Comparison of ENCODE assay signal across 20 mouse cellular contexts in genomic region chr7:123344079-123344780, GRCm38 (mm10). TPM values are rescaled to one million over a fixed set of nuclear protein-coding genes. Genes with fewer than 3 reads are reported as not detected.
A peak's percentile ranks its signal among the peaks of the same experiment; 100 is the strongest.
DNase-seq lines count a peak whose midpoint lies in the region; ATAC-seq and TF ChIP-seq lines count a peak whose summit lies in the region.
"Had no signal": no experiment of that assay in that cellular context is flagged by ENCODE, and none has a peak within 500 bp of the region (broad histone marks: within the 10 kb centered on the region; RNA-seq: fewer than 3 reads in every experiment).

No protein-coding gene starts in this region.

- TF ChIP-seq CTCF in MEL (IDR thresholded peaks at IDR 0.05 in 2 of 3, conservative IDR thresholded peaks at IDR 0.05 in 1 of 3; ENCODE audit: control insufficient read depth in 1 of 3, insufficient read depth in 1 of 3, low read depth in 2 of 3, low read length in 3 of 3, poor library complexity in 1 of 3, severe bottlenecking in 1 of 3) = no peak
- TF ChIP-seq CTCF in small intestine, adult 2 months (IDR thresholded peaks at IDR 0.05; ENCODE audit: extremely low read depth, insufficient read length, insufficient replicate concordance, low read depth, low read length) = no peak

- H3K4me1 ChIP-seq in heart, embryonic 16.5 days (ENCODE audit: control insufficient read depth, insufficient read depth, low read length) = peaks cover 35% of the 10 kb centered on the region
- peaks cover 50% of the 10 kb centered on the region for H3K4me1 ChIP-seq in heart, embryonic 10.5 days
- no peaks in the 10 kb centered on the region for H3K4me1 ChIP-seq in MEL (ENCODE audit: control insufficient read depth in 1 of 2, insufficient read depth in 2 of 2, low read length in 2 of 2)
- peaks cover 31% of the 10 kb centered on the region for H3K4me1 ChIP-seq in intestine, embryonic 16.5 days (ENCODE audit: control insufficient read depth, insufficient read depth, low read length)
- H3K4me1 ChIP-seq in small intestine, adult 2 months (ENCODE audit: control insufficient read depth, insufficient read depth, insufficient read length, low read length) = peaks cover 27% of the 10 kb centered on the region
- H3K4me1 ChIP-seq in hindbrain, embryonic 11.5 days (replicated peaks; ENCODE audit: control insufficient read depth, insufficient read depth, low read length) = 0 out of 2 replicates have a peak, but pooled peaks cover 2% of the 10 kb centered on the region
- H3K4me1 ChIP-seq in kidney, embryonic 15.5 days = peaks cover 43% of the 10 kb centered on the region
- no peaks in the 10 kb centered on the region for H3K4me1 ChIP-seq in hindbrain, embryonic 16.5 days (ENCODE audit: control insufficient read depth, insufficient read depth, low read depth, low read length)

- H3K79me2 ChIP-seq in MEL (ENCODE audit: control insufficient read depth, insufficient read depth, low read length, poor library complexity) = peaks cover 1% of the 10 kb centered on the region; the same call in 1 of the 2 replicates

- no peak overlapping the region for H3K4me2 ChIP-seq in heart, embryonic 16.5 days (ENCODE audit: low read depth, low read length)
- 0 out of 2 replicates have a peak overlapping the region, but pooled peaks have one; percentile 5 for H3K4me2 ChIP-seq in intestine, embryonic 16.5 days (ENCODE audit: low read depth, low read length)
- H3K4me2 ChIP-seq in hindbrain, embryonic 11.5 days (replicated peaks; ENCODE audit: low read depth, low read length) = no peak overlapping the region
- no peak overlapping the region for H3K4me2 ChIP-seq in kidney, embryonic 15.5 days
- H3K4me2 ChIP-seq in hindbrain, embryonic 16.5 days (ENCODE audit: low read length) = no peak overlapping the region
- H3K4me2 ChIP-seq: embryonic facial prominence, embryonic 13.5 days; forebrain, embryonic 12.5 days; heart, embryonic 13.5 days; hindbrain, embryonic 14.5 days had no signal

- no peak overlapping the region for H3K9ac ChIP-seq in heart, embryonic 16.5 days (ENCODE audit: low read length)
- no peak overlapping the region for H3K9ac ChIP-seq in MEL (ENCODE audit: control insufficient read depth, low read depth, low read length, poor library complexity, severe bottlenecking)
- no peak overlapping the region for H3K9ac ChIP-seq in intestine, embryonic 16.5 days (ENCODE audit: low read depth, low read length)
- no peak overlapping the region for H3K9ac ChIP-seq in hindbrain, embryonic 11.5 days (ENCODE audit: low read depth, low read length)
- H3K9ac ChIP-seq in kidney, embryonic 15.5 days = no peak overlapping the region
- H3K9ac ChIP-seq in hindbrain, embryonic 16.5 days (ENCODE audit: low read depth, low read length) = no peak overlapping the region
- H3K9ac ChIP-seq: embryonic facial prominence, embryonic 13.5 days; forebrain, embryonic 12.5 days; heart, embryonic 13.5 days; hindbrain, embryonic 14.5 days had no signal

- no peak for TF ChIP-seq RAD21 in MEL (IDR thresholded peaks at IDR 0.05; ENCODE audit: low read depth, low read length)

- no peak for TF ChIP-seq POLR2A in MEL (IDR thresholded peaks at IDR 0.05; ENCODE audit: control insufficient read depth in 1 of 2, insufficient read depth in 1 of 2, low read depth in 1 of 2, low read length in 2 of 2, poor library complexity in 1 of 2)
- TF ChIP-seq POLR2A in small intestine, adult 2 months (IDR thresholded peaks at IDR 0.05; ENCODE audit: low read depth, low read length) = no peak

- ATAC-seq in heart, embryonic 16.5 days (replicated peaks; ENCODE audit: extremely low read depth, insufficient read depth, low FRiP score) = 0 out of 2 replicates have a peak, but pooled peaks have one; percentile 12
- ATAC-seq in intestine, embryonic 16.5 days = peak; percentile 66
- no peak for ATAC-seq in hindbrain, embryonic 11.5 days (ENCODE audit: low FRiP score)
- no peak for ATAC-seq in kidney, embryonic 15.5 days (replicated peaks; ENCODE audit: low FRiP score)
- no peak for ATAC-seq in hindbrain, embryonic 16.5 days
- ATAC-seq: forebrain, embryonic 16.5 days had no signal

- no peaks in the 10 kb centered on the region for H3K36me3 ChIP-seq in heart, embryonic 16.5 days (ENCODE audit: control insufficient read depth, insufficient read depth)
- H3K36me3 ChIP-seq in heart, embryonic 10.5 days = no peaks in the 10 kb centered on the region
- H3K36me3 ChIP-seq in MEL (ENCODE audit: control insufficient read depth in 1 of 2, insufficient read depth in 2 of 2, low read length in 2 of 2) = no peaks in the 10 kb centered on the region; a peak in 2 of 4 replicates
- no peaks in the 10 kb centered on the region for H3K36me3 ChIP-seq in intestine, embryonic 16.5 days (ENCODE audit: control insufficient read depth, insufficient read depth, low read length)
- H3K36me3 ChIP-seq in small intestine, adult 2 months (ENCODE audit: control insufficient read depth, insufficient read depth, low read length) = no peaks in the 10 kb centered on the region
- H3K36me3 ChIP-seq in hindbrain, embryonic 11.5 days (ENCODE audit: control insufficient read depth, insufficient read depth, low read length) = no peaks in the 10 kb centered on the region
- no peaks in the 10 kb centered on the region for H3K36me3 ChIP-seq in kidney, embryonic 15.5 days
- H3K36me3 ChIP-seq in hindbrain, embryonic 16.5 days (ENCODE audit: control insufficient read depth, insufficient read depth, low read length) = no peaks in the 10 kb centered on the region
- H3K36me3 ChIP-seq: embryonic facial prominence, embryonic 13.5 days; forebrain, embryonic 12.5 days; heart, embryonic 13.5 days had no signal

- no peak for DNase-seq in heart, embryonic 10.5 days (ENCODE audit: low spot score)
- peak; percentile 14 for DNase-seq in MEL (ENCODE audit: low read depth, low spot score)
- no peak for DNase-seq in hindbrain, embryonic 11.5 days (ENCODE audit: low spot score)
- DNase-seq: adrenal gland, postnatal 25 days; cerebellum, adult 18-20 months; cerebellum, adult 9-11 months; cerebellum, postnatal 36 days; gastrocnemius, postnatal 25 days; heart, postnatal 10 days had no signal

- H3K4me3 ChIP-seq in heart, embryonic 16.5 days (ENCODE audit: low read length) = no peak overlapping the region
- H3K4me3 ChIP-seq in heart, embryonic 10.5 days = no peak overlapping the region
- H3K4me3 ChIP-seq in MEL (ENCODE audit: control insufficient read depth in 1 of 2, insufficient read depth in 1 of 2, low read depth in 2 of 2, low read length in 2 of 2) = no peak overlapping the region
- no peak overlapping the region for H3K4me3 ChIP-seq in intestine, embryonic 16.5 days (ENCODE audit: low read length)
- H3K4me3 ChIP-seq in small intestine, adult 2 months (ENCODE audit: low read depth, low read length) = peak overlapping the region; percentile 21; the same call in 1 of the 2 replicates
- H3K4me3 ChIP-seq in hindbrain, embryonic 11.5 days (ENCODE audit: low read depth, low read length) = no peak overlapping the region
- no peak overlapping the region for H3K4me3 ChIP-seq in kidney, embryonic 15.5 days (replicated peaks)
- H3K4me3 ChIP-seq in hindbrain, embryonic 16.5 days (ENCODE audit: low read length) = no peak overlapping the region
- H3K4me3 ChIP-seq: embryonic facial prominence, embryonic 13.5 days; forebrain, embryonic 12.5 days; heart, embryonic 13.5 days had no signal

- no peaks in the 10 kb centered on the region for H3K9me3 ChIP-seq in heart, embryonic 16.5 days (replicated peaks; ENCODE audit: control insufficient read depth, low read length)
- no peaks in the 10 kb centered on the region for H3K9me3 ChIP-seq in heart, embryonic 10.5 days
- no peaks in the 10 kb centered on the region for H3K9me3 ChIP-seq in MEL (replicated peaks; ENCODE audit: insufficient read depth, low read length)
- H3K9me3 ChIP-seq in intestine, embryonic 16.5 days (ENCODE audit: control insufficient read depth, low read length) = no peaks in the 10 kb centered on the region
- H3K9me3 ChIP-seq in hindbrain, embryonic 11.5 days (ENCODE audit: control insufficient read depth, low read length) = no peaks in the 10 kb centered on the region
- H3K9me3 ChIP-seq in kidney, embryonic 15.5 days (replicated peaks) = no peaks in the 10 kb centered on the region
- H3K9me3 ChIP-seq in hindbrain, embryonic 16.5 days (ENCODE audit: control insufficient read depth, low read length) = no peaks in the 10 kb centered on the region
- H3K9me3 ChIP-seq: embryonic facial prominence, embryonic 13.5 days; forebrain, embryonic 12.5 days; heart, embryonic 13.5 days had no signal

- no peaks in the 10 kb centered on the region for H3K27me3 ChIP-seq in heart, embryonic 16.5 days (ENCODE audit: control insufficient read depth, insufficient read depth, low read length)
- no peaks in the 10 kb centered on the region for H3K27me3 ChIP-seq in heart, embryonic 10.5 days (ENCODE audit: insufficient read depth, poor library complexity, severe bottlenecking)
- no peaks in the 10 kb centered on the region for H3K27me3 ChIP-seq in MEL (ENCODE audit: control insufficient read depth in 1 of 2, insufficient read depth in 2 of 2, low read length in 2 of 2)
- H3K27me3 ChIP-seq in intestine, embryonic 16.5 days (replicated peaks; ENCODE audit: control insufficient read depth, insufficient read depth, low read length) = no peaks in the 10 kb centered on the region
- no peaks in the 10 kb centered on the region for H3K27me3 ChIP-seq in small intestine, adult 2 months (ENCODE audit: control insufficient read depth, insufficient read depth, low read length)
- no peaks in the 10 kb centered on the region for H3K27me3 ChIP-seq in hindbrain, embryonic 11.5 days (ENCODE audit: control insufficient read depth, insufficient read depth, low read length)
- H3K27me3 ChIP-seq in kidney, embryonic 15.5 days = no peaks in the 10 kb centered on the region
- H3K27me3 ChIP-seq in hindbrain, embryonic 16.5 days (replicated peaks; ENCODE audit: control insufficient read depth, insufficient read depth, low read length) = no peaks in the 10 kb centered on the region
- H3K27me3 ChIP-seq: CH12.LX; embryonic facial prominence, embryonic 13.5 days; forebrain, embryonic 12.5 days; heart, embryonic 13.5 days had no signal

- no peak for TF ChIP-seq EP300 in MEL (IDR thresholded peaks at IDR 0.05; ENCODE audit: low read depth in 1 of 2, low read length in 2 of 2)

- no peak overlapping the region for H3K27ac ChIP-seq in heart, embryonic 16.5 days (ENCODE audit: low read length)
- H3K27ac ChIP-seq in heart, embryonic 10.5 days = no peak overlapping the region
- H3K27ac ChIP-seq in MEL (ENCODE audit: control insufficient read depth, low read depth, low read length) = no peak overlapping the region
- H3K27ac ChIP-seq in intestine, embryonic 16.5 days (ENCODE audit: low read length) = peak overlapping the region; percentile 52; the same call in 1 of the 2 replicates
- peak overlapping the region; percentile 96 for H3K27ac ChIP-seq in small intestine, adult 2 months (ENCODE audit: insufficient read depth, low read depth, low read length)
- no peak overlapping the region for H3K27ac ChIP-seq in hindbrain, embryonic 11.5 days (ENCODE audit: low read depth, low read length)
- H3K27ac ChIP-seq in kidney, embryonic 15.5 days = no peak overlapping the region
- no peak overlapping the region for H3K27ac ChIP-seq in hindbrain, embryonic 16.5 days (ENCODE audit: low read depth, low read length)
- H3K27ac ChIP-seq: embryonic facial prominence, embryonic 13.5 days; forebrain, embryonic 12.5 days; heart, embryonic 13.5 days; hindbrain, embryonic 14.5 days had no signal

- WGBS in heart, embryonic 16.5 days = 89% methylated on average over 5 of the region's 5 CpGs
- 82% methylated on average over 5 of the region's 5 CpGs for WGBS in heart, embryonic 10.5 days
- 76% methylated on average over 5 of the region's 5 CpGs for WGBS in intestine, embryonic 16.5 days
- 43% methylated on average over 5 of the region's 5 CpGs for WGBS in small intestine, adult 2 months
- 94% methylated on average over 5 of the region's 5 CpGs for WGBS in hindbrain, embryonic 11.5 days
- WGBS in kidney, embryonic 15.5 days = 91% methylated on average over 5 of the region's 5 CpGs
- WGBS in hindbrain, embryonic 16.5 days = 93% methylated on average over 5 of the region's 5 CpGs

RNA-seq across cellular contexts. Expression of gene Lcmt1, which starts 25.4 kb away (rescaled TPM):
- 38.5 and 39.8 TPM in 2 replicates for polyA plus RNA-seq in heart, embryonic 16.5 days (2015; fragmentation: Nextera tagmentation; extraction: Ambion mirVana)
- polyA plus RNA-seq in heart, embryonic 10.5 days (2016; fragmentation: Nextera tagmentation; extraction: Ambion mirVana) = 42.7 and 50.2 TPM in 2 replicates
- 45.3 and 51.7 TPM in 2 replicates for total RNA-seq in MEL (2012; rRNA removed)
- 10 to 100 TPM in 1 of 2 experiments, not detected in 1; 44.4 TPM for polyA plus RNA-seq in MEL (2012; ENCODE audit: insufficient read depth in 1 of 2, insufficient read length in 2 of 2, low read depth in 1 of 2, low replicate concordance in 2 of 2, missing spikeins in 1 of 2)
- 43.1 and 47.0 TPM in 2 replicates for polyA plus RNA-seq in intestine, embryonic 16.5 days (2015; fragmentation: Nextera tagmentation; extraction: Ambion mirVana)
- 21.5 and 21.6 TPM in 2 replicates for polyA plus RNA-seq in small intestine, adult 2 months (2012; rRNA removed)
- 69.5 and 70.5 TPM in 2 replicates for polyA plus RNA-seq in hindbrain, embryonic 11.5 days (2014; fragmentation: Nextera tagmentation; extraction: Ambion mirVana)
- 54.5 and 54.9 TPM in 2 replicates for polyA plus RNA-seq in kidney, embryonic 15.5 days (2015; fragmentation: Nextera tagmentation; extraction: Ambion mirVana)
- 104 and 112 TPM in 2 replicates for polyA plus RNA-seq in hindbrain, embryonic 16.5 days (2015; fragmentation: Nextera tagmentation; extraction: Ambion mirVana)

RNA-seq across cellular contexts. Expression of gene Arhgap17, which starts 25.5 kb away (rescaled TPM):
- 14.3 and 15.1 TPM in 2 replicates for polyA plus RNA-seq in heart, embryonic 16.5 days (2015; fragmentation: Nextera tagmentation; extraction: Ambion mirVana)
- polyA plus RNA-seq in heart, embryonic 10.5 days (2016; fragmentation: Nextera tagmentation; extraction: Ambion mirVana) = 24.0 and 27.0 TPM in 2 replicates
- 2.6 and 3.1 TPM in 2 replicates for total RNA-seq in MEL (2012; rRNA removed)
- polyA plus RNA-seq in MEL (2012; ENCODE audit: insufficient read depth in 1 of 2, insufficient read length in 2 of 2, low read depth in 1 of 2, low replicate concordance in 2 of 2, missing spikeins in 1 of 2) = 100 to 1,000 TPM in 1 of 2 experiments, 10 to 100 TPM in 1; 33.7 to 124 TPM
- 21.8 and 23.6 TPM in 2 replicates for polyA plus RNA-seq in intestine, embryonic 16.5 days (2015; fragmentation: Nextera tagmentation; extraction: Ambion mirVana)
- 24.7 and 69.8 TPM in 2 replicates for polyA plus RNA-seq in small intestine, adult 2 months (2012; rRNA removed)
- 23.6 and 25.8 TPM in 2 replicates for polyA plus RNA-seq in hindbrain, embryonic 11.5 days (2014; fragmentation: Nextera tagmentation; extraction: Ambion mirVana)
- polyA plus RNA-seq in kidney, embryonic 15.5 days (2015; fragmentation: Nextera tagmentation; extraction: Ambion mirVana) = 23.7 and 25.2 TPM in 2 replicates
- polyA plus RNA-seq in hindbrain, embryonic 16.5 days (2015; fragmentation: Nextera tagmentation; extraction: Ambion mirVana) = 8.8 and 11.2 TPM in 2 replicates

Comparison
In these comparisons a context has a peak if more than half of its experiments do, and no peak if none do; other contexts are left out.
1. ATAC-seq: peak in heart, embryonic 16.5 days (single experiment) and intestine, embryonic 16.5 days (single experiment); none in hindbrain, embryonic 11.5 days (single experiment), kidney, embryonic 15.5 days (single experiment) and hindbrain, embryonic 16.5 days (single experiment).
2. H3K27ac ChIP-seq: peak in intestine, embryonic 16.5 days (single experiment) and small intestine, adult 2 months (single experiment); none in heart, embryonic 16.5 days (single experiment), heart, embryonic 10.5 days (single experiment), MEL (single experiment), hindbrain, embryonic 11.5 days (single experiment), kidney, embryonic 15.5 days (single experiment) and hindbrain, embryonic 16.5 days (single experiment).